Mouse (Mus musculus) thymus, postnatal 25 days (tissue): Measurements from ENCODE around the gene Bcl2l1.
A peak's percentile ranks its signal among the peaks of the same experiment; 100 is the strongest.

Experiments
- DNase-seq: peaks from one replicate; pipeline ENCODE4 v3.0.0; 2022

Gene Bcl2l1

DNA sequence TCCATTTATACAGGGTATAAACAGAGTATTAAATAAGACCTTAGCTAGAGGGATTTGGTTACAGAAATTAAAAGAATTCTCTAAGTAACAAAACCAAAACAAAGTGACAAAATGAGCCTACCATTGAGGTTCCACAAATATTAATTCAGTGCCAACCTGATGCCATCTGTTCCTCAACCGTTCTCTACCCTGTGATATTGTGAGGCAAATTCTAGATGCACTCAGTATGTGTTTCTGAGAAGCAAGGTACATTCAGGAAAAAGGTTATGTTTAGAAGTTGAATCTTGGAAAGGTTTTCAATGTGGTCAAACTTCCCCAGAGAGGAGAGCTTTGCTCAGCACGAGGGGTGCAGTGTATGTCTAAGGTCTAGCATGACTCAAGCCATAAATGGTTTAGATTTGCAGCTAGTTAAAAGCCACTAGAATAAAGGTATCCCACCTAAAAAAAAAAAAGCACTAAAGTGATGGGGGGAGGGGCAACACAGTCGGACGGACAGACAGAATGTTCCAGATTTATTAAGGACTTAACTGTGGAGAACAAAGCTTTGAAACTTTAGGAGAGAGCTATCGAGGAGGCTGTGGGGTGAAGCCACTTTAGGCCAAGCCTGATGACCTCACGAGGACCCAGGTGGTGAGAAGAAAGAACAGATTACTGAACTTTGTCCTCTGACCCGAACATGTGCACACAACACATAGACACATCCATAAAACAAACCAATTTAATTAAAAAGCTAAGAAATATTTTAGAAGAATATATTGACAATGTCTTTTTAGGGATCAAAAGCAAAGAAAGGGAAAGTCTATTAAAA is 31.4 kb downstream of the Bcl2l1 start:
- DNase-seq = no peak

DNA sequence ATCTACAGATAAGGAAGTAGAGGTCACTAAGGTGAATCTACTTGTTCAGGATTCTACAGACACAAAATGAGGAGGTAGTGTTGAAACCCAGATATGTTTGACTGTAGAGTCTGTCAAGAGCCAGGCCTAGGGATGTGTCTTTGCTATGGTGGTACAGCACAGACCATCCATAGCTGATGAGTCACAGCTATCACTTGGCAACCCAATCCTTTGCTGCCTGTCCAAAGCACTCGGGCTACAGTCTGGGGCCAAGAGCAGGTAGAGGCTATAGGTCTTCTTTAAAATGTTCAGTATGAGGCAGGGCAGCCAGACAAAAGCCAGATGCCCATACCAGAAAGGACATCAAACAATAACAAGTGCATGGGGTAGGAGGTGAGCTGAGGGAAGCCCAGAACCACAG is 33.9 kb downstream of the Bcl2l1 start:
- DNase-seq = no peak

DNA sequence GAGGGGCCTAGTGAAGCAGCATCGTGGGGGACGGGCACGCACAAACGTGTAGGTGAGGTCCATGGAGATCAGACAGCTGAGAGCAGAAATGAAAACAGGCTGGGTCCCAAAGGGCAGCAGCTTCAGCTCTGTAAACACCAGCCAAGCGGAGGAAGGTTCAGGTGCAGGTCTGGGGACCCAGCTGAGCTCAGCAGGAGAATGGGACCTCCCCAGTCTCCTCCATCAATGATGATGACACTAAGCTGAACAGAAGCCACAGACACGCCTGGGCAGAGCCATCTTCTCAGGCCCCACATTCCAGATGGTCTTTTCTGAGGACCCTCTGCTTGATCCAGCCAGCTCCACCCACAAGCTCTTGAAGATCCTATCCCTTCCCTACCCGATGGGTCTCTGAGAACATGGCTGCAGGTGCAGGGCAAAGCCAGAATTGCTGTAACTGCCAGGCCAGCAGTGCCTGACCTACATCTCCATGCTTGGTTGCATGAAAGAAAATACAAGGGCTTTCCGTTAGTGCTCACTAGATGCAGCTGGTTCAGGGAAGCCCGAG is 37.2 kb downstream of the Bcl2l1 start:
- peak; percentile 82 for DNase-seq

DNA sequence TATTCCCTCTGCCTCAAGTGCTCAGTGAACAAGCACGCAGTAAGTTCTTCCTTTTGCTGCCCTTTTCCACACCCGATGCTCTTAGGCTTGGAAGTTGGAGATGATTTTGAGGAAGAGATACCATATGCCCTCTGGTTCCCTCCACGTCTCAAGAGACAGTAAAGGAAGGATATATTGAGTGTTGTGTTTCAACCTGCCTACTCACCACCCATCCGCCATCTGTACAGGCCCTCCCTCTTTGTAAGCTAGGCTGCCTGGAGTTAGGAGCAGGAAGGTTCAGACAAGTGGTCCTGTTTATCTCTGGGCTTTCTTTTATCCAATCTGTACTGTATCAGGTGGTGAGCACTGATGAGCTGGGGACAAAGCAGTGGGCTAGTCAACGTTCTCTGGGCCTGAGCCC is 38.1 kb downstream of the Bcl2l1 start:
- no peak for DNase-seq

DNA sequence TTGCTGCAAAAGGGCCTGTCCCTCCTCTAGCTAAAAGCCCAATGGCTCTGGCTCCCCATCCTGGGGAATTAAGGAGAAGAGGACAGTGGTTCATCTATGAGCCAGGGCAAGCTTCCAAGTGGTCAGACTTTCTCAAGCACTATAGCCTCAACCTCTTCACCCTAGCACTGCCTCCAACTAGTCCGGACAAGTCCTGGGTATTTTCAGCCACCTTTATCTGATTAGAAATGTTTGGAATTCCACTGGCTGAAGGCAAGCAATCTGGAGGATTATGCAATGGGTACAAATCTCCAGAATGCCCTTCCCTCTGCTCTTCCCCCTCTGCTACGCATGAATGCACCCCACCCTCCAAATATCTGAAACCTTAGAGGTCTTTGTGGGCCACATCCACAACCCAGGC is 39.1 kb downstream of the Bcl2l1 start:
- DNase-seq = no peak

DNA sequence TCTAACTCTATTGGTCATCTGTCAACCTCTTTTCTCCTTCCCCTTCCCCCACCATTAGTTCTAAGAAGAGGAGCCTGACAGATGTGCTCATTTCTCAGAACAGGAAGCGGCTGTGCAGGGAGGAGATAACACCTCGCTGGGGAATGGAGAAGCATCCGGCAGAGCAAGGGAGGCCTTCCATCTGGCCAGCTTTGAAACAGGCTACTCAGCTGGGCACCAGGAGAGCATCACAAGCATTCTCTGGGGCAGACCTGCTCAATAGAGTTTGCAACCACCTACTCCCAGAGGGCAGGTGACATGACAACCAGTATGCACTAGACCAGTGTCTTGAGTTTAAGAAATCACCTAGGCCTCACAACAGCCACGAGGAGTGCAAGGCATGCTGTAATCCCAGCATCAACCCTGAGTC is 41.9 kb downstream of the Bcl2l1 start:
- DNase-seq = peak; percentile 80

DNA sequence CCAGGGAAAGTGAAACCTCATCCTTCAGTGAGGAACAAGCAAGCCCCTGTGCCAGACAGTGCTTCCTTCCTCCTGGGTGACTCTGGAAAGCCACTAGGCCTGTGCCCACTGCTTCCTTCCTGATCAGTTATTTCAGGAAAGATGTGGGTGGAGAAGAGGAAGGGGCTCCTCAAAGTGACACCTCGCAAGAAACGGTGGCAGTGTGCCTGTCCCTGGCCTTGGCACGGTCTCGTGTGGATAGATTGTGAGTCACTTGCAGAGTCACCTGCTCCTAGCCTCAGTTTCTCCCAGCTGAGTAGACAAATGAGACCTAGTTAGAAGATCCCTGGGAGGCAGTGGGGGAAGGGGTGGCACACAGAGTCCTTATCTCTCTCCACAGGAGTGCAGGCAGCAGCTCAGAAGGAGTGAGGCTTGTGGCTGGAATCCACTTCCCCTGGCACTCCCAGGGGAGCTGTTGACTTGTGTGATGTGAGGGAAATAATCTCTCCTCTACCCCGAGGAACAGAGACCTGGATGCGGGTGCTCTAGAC is 42.6 kb downstream of the Bcl2l1 start:
- DNase-seq = peak; percentile 58

DNA sequence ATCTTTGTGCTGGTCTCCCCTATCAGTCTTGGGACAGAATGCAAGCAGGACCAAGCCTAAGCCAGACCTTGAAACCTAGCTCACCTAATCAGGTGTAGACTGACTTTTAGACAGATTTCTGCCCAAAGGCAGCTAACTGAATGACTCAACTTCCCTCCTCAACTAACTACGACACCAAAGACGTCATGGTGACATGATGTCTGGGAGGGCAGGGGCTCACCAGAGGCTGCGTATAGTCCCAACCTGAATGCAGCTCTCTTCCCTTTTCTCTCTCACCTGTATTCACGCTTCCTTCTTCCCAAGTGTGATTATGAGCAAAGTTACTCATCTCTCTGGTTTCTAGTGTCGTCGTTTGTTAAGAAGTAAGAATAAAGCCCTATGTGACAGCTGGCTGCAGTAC is 44.0 kb downstream of the Bcl2l1 start:
- no peak for DNase-seq

DNA sequence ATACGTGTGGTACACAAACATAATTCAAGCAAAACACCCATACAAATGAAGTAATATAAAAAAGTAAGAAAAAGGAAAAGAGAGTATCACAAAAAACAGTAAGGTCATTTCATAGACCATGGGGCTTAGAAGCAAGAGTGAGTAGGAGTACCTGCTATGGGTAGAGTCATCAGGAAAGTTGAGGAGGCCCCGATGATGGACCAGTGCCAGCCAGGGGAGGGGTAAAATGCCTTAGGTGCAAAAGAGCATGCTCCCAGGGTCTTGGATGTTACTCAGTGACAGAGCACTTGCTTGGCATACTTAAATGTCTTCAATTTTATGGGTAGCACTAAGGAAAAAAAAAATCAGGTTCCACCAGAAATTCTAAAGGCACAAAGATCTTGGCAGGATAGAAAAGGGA is 44.4 kb downstream of the Bcl2l1 start:
- no peak for DNase-seq

DNA sequence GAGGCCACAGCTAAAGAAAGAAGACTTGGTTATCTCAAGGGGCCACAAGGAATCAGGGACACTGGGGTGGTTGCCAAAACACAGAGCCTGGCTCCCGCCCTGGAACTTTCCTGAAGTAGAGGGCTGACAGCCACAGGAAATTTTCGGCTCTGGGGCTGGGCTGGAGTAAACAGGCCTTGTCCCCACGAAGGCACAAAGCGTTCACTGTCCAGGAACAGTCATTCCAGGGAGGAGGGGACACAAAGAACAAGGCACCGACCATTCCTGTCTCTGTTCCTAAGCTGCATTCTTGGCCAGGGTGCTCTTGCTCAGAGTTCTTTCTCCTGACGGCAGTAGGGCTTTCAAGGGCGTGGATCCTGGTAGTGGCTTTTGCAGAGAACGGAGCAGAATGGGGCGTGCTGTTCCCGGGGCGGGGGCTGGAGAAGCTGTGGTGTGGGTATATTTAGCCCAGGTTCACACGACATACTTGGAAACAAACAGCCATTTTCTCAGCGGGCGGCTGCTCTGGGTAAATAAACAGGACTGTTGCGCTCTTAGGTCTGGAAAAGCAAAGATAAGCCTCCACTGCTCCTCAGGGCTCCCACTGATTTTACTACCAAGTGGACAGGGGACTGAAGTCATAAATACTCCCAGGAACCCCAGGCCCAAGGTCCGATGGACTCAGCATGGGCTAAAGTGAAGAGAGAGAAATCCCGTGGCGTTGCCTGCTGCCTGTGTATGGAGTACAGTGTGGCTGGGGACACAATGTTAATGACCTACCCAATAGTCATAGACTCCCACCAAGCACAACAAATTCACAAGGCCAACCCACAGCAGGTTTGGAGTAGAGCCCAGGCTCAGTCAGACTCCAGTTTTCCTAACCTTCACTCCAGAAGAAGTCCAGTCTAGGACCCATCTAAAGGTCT is 45.8 kb downstream of the Bcl2l1 start:
- DNase-seq = no peak

DNA sequence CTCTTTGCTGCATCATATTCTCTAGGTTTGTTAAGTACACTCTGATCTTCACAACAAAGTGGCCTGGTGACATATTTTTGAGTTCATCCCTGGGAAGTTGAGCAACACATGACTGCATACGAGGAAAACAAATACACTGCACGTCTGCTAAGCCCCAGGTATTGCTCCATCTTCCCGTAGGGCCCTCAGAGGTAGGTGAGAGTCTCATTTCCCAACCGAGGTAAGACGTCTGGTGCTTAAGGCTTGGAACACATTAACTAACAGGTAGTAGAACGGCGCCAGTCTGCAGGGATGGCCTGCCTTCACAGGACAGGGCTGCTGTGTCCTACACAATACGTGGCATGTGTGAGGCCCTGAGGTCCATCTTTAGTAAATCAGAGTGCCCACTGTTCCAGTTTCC is 46.9 kb downstream of the Bcl2l1 start:
- no peak for DNase-seq

DNA sequence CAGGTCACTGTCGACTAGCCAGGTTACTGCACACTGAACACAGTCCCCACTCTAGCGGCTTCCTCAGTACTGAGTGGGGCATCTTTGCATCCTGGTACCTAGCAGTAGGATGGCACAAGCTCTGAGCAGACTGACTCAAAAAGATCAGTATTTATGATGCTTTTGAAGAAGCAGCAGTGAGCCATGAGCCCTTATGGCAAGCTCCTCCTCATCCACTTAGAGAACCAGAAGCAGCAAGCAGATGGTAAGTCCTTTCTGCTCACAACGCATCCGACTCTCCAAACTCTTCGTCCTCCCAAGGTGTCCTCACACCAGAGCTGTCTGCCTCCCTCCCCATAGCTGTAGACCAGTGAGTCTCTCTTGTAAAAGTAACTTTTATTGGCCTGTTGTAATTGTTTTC is 48.3 kb downstream of the Bcl2l1 start:
- no peak for DNase-seq

DNA sequence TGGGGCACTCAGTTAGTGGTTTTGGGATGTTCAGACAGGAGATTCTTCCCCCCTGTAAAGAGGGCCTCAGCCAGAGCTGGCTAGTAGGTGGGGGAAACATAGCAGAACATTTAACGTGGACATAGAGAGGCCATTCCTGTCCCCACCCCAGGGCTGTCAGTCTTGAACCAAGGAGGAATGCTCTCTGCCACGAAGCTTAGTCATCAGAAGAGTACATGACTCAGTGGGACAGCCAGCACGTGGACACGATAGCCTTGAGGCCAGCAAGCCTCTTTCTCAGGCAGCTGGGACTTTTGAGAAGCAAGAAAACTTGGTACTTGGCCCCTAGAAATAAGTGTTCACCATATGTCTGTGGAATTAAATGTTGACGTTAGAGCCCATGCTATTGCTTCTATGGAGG is 48.9 kb downstream of the Bcl2l1 start:
- DNase-seq = no peak

DNA sequence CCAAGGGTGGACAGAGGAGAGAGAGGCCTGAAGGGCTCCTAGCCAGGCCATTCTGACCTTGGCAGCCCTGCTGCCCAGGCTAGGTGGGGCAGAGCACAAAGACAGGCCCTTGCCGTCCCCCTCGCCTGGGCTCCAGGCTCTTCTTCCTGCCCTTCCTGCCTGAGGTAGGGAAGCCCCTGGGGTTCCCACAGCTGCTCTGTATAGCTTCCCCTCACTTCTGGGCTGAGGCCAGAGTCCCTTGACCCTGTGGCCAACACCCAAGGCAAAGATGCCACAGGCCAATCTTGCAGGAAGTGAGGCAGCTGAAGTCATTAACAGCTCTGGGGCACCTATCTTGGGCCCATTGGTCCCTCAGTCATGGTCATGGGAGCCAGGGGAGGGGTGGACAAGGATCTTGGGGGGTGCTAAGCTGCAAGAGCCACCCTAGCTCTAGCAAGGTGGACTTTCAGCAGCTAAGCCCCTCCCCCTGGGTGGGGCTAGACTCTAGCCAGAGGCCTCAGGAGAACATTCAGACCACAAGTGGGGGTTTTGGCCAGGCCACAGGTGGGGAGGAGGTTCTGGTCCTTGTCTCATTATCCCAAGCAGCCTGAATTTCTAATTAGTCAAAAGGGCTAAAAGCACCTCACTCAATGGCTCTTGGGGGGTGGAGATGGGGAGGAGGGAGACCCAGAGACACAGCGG is 50.4 kb downstream of the Bcl2l1 start:
- DNase-seq = no peak

DNA sequence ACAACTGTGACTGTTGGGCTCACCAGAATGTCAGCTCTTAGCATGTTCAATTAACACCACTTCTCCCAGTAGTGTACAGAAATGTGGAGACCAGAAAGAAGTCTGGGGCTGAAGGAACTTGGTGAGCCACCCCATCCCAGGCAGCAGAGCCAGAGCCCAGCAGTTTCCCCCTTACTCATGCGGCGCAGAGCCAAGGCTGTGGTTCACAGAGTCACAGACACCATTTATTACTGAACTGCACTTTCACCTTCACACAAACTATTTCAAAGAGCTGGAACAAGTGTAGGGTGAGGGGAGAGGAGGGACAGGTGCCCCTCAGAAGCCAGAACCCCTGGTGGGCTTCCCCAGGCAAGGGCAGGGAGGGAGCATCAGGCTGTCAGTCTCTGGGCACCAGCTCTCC is 51.1 kb downstream of the Bcl2l1 start:
- no peak for DNase-seq

DNA sequence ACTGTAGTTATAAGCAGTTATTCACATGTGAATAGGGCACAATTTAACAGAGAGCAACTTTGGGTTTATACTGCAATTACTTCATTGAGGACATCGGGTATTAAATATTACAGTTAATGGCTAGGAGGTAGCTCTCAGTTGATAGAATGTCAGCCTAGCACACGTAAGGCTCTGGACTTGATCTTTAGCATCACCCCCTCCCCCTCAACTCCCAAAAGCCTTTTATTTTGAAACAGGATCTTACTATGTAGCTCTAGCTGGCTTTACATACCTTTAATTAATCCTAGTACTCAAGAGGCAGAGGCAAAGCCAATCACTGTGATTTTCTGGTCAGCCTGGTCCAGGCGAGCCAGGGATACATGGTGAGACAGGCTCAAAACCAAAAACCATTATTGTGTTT is 54.4 kb downstream of the Bcl2l1 start:
- no peak for DNase-seq

DNA sequence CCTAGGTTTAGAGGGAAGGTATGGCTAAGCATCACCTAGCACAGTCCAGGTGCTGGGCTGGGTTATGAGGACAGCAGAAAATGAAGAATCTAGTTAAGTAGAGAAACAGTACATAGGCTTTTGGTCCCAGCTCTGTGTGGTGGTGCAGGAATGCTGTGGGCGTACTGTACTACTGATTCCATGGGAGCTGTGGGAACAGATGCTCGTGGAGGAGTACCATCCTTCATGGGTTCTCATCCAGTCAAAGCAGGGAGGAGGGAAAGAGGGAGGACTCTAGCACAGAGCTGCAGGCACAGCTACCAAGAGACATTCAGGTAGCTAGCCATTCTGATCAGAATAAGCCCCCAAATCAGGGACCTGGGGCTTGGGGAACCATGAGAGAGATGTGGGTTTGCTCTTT is 55.1 kb downstream of the Bcl2l1 start:
- DNase-seq = no peak

DNA sequence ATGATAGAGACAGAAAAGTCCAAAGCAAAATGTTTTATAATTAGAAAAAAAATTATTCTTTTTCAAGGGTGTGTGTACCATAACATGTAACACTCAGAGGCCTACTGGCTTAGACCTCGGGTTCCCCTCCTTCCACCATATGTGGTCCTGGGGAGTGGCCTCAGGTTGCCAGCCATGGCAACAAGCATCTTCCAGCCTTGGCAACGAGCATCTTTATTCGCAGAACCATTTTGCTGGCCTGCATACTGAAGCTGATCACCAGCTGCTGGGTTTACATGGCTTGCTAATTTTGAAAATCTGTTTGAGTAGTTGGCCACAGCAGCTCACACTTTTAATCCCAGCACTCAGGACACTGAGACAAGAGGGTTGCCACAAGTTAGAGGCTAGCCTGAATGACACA is 55.5 kb downstream of the Bcl2l1 start:
- no peak for DNase-seq

DNA sequence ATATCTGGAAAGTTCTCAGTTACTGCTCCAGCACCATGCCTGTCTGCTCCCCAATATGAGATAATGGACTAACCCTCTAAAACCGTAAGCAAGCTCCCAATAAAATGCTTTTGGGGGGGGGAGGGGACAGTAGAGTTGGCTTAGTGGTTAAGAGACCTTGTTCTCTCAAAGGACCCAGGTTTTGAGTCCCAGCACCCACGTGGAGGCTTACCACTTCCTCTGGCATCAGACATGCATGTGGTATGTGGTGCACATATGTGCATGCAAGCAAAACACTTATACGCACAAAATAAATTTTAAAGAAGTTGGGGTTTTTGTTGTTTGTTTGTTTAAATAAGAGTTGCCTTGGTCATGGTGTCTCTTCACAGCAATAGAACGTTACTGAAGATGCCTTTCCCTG is 56.2 kb downstream of the Bcl2l1 start:
- peak; percentile 73 for DNase-seq

DNA sequence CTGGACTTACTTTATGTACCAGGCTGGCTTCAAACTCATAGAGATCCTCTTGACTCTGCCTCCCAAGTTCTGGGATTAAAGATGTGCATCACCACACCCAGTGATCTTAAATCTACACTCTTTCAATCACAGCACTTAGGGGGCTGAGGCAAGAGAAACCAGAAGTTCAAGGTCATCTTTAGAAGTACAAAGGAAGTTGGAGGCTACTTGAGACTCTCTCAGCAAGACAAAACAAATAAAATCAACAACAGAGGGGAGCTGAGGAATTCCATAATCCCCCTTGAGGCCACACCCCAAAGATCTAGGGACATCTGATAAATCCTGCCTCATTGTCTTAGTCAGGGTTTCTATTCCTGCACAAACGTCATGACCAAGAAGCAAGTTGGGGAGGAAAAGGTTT is 59.3 kb downstream of the Bcl2l1 start:
- no peak for DNase-seq

DNA sequence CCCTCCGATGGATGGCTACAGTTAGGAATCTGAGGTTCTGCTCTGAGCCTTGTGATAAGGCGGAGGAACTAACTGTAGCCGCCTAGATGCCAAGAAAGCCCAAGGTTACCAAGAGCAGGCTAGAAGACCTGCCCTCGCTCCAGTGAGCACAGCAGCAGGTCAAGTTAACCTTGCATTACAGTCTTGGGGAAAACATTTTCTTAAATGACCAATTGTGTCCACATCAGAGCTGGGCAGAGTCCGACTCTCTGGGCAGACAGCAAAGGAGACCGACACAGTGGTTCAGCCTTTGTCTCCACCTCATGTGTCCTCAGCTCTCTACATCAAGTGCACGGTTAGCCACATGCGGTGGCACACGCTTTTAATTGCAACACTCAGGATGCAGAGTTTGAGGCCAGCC is 60.0 kb downstream of the Bcl2l1 start:
- DNase-seq = no peak

DNA sequence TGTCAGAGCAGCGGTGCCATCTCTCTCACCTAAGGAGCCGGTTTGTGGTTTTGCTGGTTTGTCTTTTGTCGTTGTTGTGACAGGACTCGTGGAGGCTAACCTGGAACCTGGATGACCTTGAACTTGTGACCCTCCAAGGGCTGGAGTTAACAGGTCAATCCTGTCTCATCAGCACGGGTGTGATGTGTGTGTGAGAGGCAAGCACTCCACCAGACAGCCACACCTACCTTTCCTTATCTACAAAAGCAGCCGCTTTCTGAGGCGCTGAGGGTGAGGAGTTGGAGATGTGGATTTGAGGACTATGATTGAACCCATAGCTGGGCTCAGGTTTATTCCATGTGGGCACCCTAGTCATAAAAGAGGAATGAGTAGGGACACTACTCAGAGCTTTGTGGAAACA is 61.9 kb downstream of the Bcl2l1 start:
- DNase-seq = no peak

DNA sequence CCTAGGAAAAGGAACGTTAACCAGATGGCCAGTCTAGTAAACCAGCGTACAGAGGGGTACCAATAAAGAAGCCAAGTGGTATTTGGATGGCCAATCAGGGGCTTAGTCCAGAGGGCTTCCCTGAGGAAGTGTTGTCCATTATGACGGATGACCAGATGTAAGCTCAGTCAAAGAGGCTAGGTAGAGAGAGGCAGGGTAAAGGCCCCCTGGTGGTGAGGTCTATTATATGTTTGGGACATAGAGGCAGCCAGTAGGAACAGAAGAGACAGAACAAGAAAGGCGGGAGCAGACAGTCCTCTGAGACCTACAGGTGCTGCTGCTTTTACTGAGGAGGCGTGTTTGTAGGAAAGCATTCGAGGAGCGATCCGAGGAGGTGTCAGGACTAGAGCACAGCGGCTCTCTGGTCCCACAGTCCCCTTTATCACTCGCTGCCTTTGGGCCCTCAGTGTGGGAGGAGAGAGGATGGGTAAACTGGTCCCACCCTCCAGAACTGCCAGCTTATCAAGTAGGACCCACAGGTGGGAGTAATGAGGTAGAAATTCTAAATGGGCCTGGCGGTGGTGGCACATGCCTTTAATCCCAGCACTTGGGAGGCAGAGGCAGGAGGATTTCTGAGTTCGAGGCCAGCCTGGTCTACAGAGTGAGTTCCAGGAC is 63.8 kb downstream of the Bcl2l1 start:
- peak; percentile 76 for DNase-seq
